Mouse (Mus musculus): ENCODE measurements around the gene Prl2c5.
"Not testable (repeated sequence)": the region's sequence is repeated elsewhere in the genome, so short reads cannot be mapped to it uniquely, and the experiment has no call there.

- TF ChIP-seq CTCF (IDR thresholded peaks at IDR 0.05; ENCODE audit: borderline replicate concordance, control insufficient read depth, extremely low read depth, insufficient read depth, low read length, poor library complexity); POLR2A (IDR thresholded peaks at IDR 0.05; ENCODE audit: control insufficient read depth, extremely low read depth, insufficient read depth, low read length, poor library complexity): not testable (repeated sequence)
Observed at GRCm38 (mm10) chr13:13182415-13182814, at the start of gene Prl2c5.
